Mouse (Mus musculus): ENCODE results near the gene Psmb3. TPM values are rescaled to one million over a fixed set of nuclear protein-coding genes. Genes with fewer than 3 reads are reported as not detected.

Psmb3 gene
- total and polyA plus RNA-seq, 3 experiments, result 648 to 914 TPM; not detected in 1

DNA sequence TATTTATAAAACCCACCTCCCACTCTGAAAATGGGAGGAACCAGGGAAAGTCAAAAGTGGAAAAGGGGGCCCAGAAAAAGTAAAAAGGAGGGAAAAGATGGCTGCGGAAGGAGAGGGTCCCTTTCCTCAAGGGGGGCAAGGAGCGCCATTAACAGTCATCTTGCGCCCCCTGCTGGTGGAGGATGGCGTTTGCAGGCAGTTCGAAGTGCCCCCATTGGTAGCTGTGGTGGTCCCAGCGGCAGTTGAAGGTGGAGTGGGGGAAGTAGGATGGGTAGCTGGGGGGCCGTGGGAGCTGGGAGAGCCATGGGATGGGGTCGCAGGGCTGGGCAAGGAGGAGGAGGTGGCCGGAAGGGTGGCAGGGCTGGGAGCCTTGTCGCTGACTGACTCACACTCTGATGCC, 13.3 kb upstream of the Psmb3 start:
- peaks cover 1 to 2% of the 10 kb centered on the region in 2 experiments; a peak in 1 of 4 replicates for H3K36me3 ChIP-seq (ENCODE audit: control insufficient read depth in 1 of 2, insufficient read depth in 2 of 2, low read length in 2 of 2)
- H3K79me2 ChIP-seq (ENCODE audit: control insufficient read depth, insufficient read depth, low read length, poor library complexity), result no peaks in the 10 kb centered on the region
- H3K4me3 ChIP-seq (ENCODE audit: control insufficient read depth in 1 of 2, insufficient read depth in 1 of 2, low read depth in 2 of 2, low read length in 2 of 2), result no peak overlapping the region
- no peak overlapping the region for H3K9ac ChIP-seq (ENCODE audit: control insufficient read depth, low read depth, low read length, poor library complexity, severe bottlenecking)
- peak; percentile 72 for DNase-seq (ENCODE audit: low read depth, low spot score)
- H3K9me3 ChIP-seq (replicated peaks; ENCODE audit: insufficient read depth, low read length), result no peaks in the 10 kb centered on the region
- H3K4me1 ChIP-seq (ENCODE audit: control insufficient read depth in 1 of 2, insufficient read depth in 2 of 2, low read length in 2 of 2), result peaks cover 0 to 7% of the 10 kb centered on the region in 2 experiments; a peak in 1 of 4 replicates
- no peak overlapping the region for H3K27ac ChIP-seq (ENCODE audit: control insufficient read depth, low read depth, low read length)
- no peaks in the 10 kb centered on the region for H3K27me3 ChIP-seq (ENCODE audit: control insufficient read depth in 1 of 2, insufficient read depth in 2 of 2, low read length in 2 of 2)
- TF ChIP-seq BHLHE40 (IDR thresholded peaks at IDR 0.05; ENCODE audit: borderline replicate concordance, low read depth, low read length) (no peak), RCOR1 (IDR thresholded peaks at IDR 0.05; ENCODE audit: low read depth, low read length) (no peak), POLR2A (IDR thresholded peaks at IDR 0.05; ENCODE audit: control insufficient read depth in 1 of 2, insufficient read depth in 1 of 2, low read depth in 1 of 2, low read length in 2 of 2, poor library complexity in 1 of 2) (no peak), TAL1 (IDR thresholded peaks at IDR 0.05; ENCODE audit: low read length) (no peak), NRF1 (IDR thresholded peaks at IDR 0.05; ENCODE audit: insufficient read depth, low read depth, low read length, poor library complexity, severe bottlenecking) (no peak), MXI1 (IDR thresholded peaks at IDR 0.05; ENCODE audit: low read depth, low read length) (no peak), CHD2 (IDR thresholded peaks at IDR 0.05; ENCODE audit: low read length) (no peak), UBTF (IDR thresholded peaks at IDR 0.05; ENCODE audit: borderline replicate concordance, insufficient read depth, low read depth, low read length) (no peak), TBP (IDR thresholded peaks at IDR 0.05; ENCODE audit: low read depth, low read length) (no peak), SMC3 (IDR thresholded peaks at IDR 0.05; ENCODE audit: low read depth, low read length) (peak; percentile 82), USF2 (IDR thresholded peaks at IDR 0.05; ENCODE audit: borderline replicate concordance in 1 of 2, insufficient read depth in 1 of 2, low read depth in 1 of 2, low read length in 2 of 2) (no peak), CTCF (IDR thresholded peaks at IDR 0.05 in 2 of 3, conservative IDR thresholded peaks at IDR 0.05 in 1 of 3; ENCODE audit: control insufficient read depth in 1 of 3, insufficient read depth in 1 of 3, low read depth in 2 of 3, low read length in 3 of 3, poor library complexity in 1 of 3, severe bottlenecking in 1 of 3) (peak; percentile 85 to 99 (median 94)), GATA1 (IDR thresholded peaks at IDR 0.05; ENCODE audit: low read depth, low read length) (no peak), MEF2A (IDR thresholded peaks at IDR 0.05; ENCODE audit: extremely low read depth, insufficient replicate concordance, low read depth, low read length, poor library complexity, severe bottlenecking) (no peak), ZC3H11A (IDR thresholded peaks at IDR 0.05; ENCODE audit: low read depth, low read length) (peak; percentile 67), ZNF384 (IDR thresholded peaks at IDR 0.05; ENCODE audit: low read depth, low read length) (no peak), CHD1 (IDR thresholded peaks at IDR 0.05; ENCODE audit: low read depth, low read length) (no peak), RAD21 (IDR thresholded peaks at IDR 0.05; ENCODE audit: low read depth, low read length) (peak; percentile 88), ZKSCAN1 (IDR thresholded peaks at IDR 0.05; ENCODE audit: low read depth, low read length) (no peak), NELFE (IDR thresholded peaks at IDR 0.05; ENCODE audit: low read depth, low read length) (no peak), MYB (IDR thresholded peaks at IDR 0.05; ENCODE audit: low read depth, low read length) (no peak), HCFC1 (IDR thresholded peaks at IDR 0.05; ENCODE audit: low read depth, low read length) (0 out of 2 replicates have a peak, but pooled peaks have one; percentile 14), POLR2AphosphoS2 (IDR thresholded peaks at IDR 0.05; ENCODE audit: low read length) (no peak), POLR2AphosphoS5 (IDR thresholded peaks at IDR 0.05; ENCODE audit: borderline replicate concordance, low read depth, low read length) (no peak), GABPA (IDR thresholded peaks at IDR 0.05; ENCODE audit: low read depth, low read length) (no peak), ELF1 (IDR thresholded peaks at IDR 0.05; ENCODE audit: low read depth, low read length) (no peak), E2F4 (IDR thresholded peaks at IDR 0.05; ENCODE audit: borderline replicate concordance, low read depth, low read length) (no peak), JUND (IDR thresholded peaks at IDR 0.05; ENCODE audit: low read depth, low read length) (no peak), MAX (IDR thresholded peaks at IDR 0.05; ENCODE audit: low read length) (no peak), MAZ (IDR thresholded peaks at IDR 0.05; ENCODE audit: low read depth, low read length) (0 out of 2 replicates have a peak, but pooled peaks have one; percentile 50), EP300 (IDR thresholded peaks at IDR 0.05; ENCODE audit: low read depth in 1 of 2, low read length in 2 of 2) (no peak), ETS1 (IDR thresholded peaks at IDR 0.05; ENCODE audit: low read depth, low read length) (no peak), KAT2A (conservative IDR thresholded peaks at IDR 0.05; ENCODE audit: low read depth, low read length) (no peak), MYC (IDR thresholded peaks at IDR 0.05; ENCODE audit: low read depth, low read length) (no peak), ZMIZ1 (IDR thresholded peaks at IDR 0.05; ENCODE audit: low read depth, low read length) (no peak), SIN3A (IDR thresholded peaks at IDR 0.05; ENCODE audit: low read length) (peak; percentile 30; the same call in 1 of the 2 replicates), MAFK (IDR thresholded peaks at IDR 0.05; ENCODE audit: borderline replicate concordance, low read depth, low read length) (no peak), TCF12 (IDR thresholded peaks at IDR 0.05; ENCODE audit: low read depth, low read length) (no peak)

All from MEL (cell line).